Mouse (Mus musculus) stomach, embryonic 16.5 days (tissue): ENCODE data around the gene Lbhd2. TPM values are rescaled to one million over a fixed set of nuclear protein-coding genes. Genes with fewer than 3 reads are reported as not detected.

Experiments used
- ATAC-seq: fragments of 200-750 bp; cut with Nextera tagmentation; 2 replicates; pipeline ENCODE4 v1.8.0; 2017; ENCODE audit warnings: moderate number of reproducible peaks, moderate TSS enrichment; ENCODE audit not compliant: insufficient read depth, low FRiP score
- H3K27ac ChIP-seq: fragments of 300-500 bp; sonication (generic); 2 replicates; pipeline ENCODE4 v1.5.1; 2014; ENCODE audit warnings: low read length
- H3K27me3 ChIP-seq: fragments of 300-500 bp; sonication (generic); 2 replicates; pipeline ENCODE4 v1.6.1; 2014; ENCODE audit warnings: low read length, control low read depth, mixed read lengths; ENCODE audit not compliant: control insufficient read depth, insufficient read depth
- H3K36me3 ChIP-seq: fragments of 300-500 bp; sonication (generic); 2 replicates; pipeline ENCODE4 v1.6.1; 2014; ENCODE audit warnings: low read length; ENCODE audit not compliant: control insufficient read depth, insufficient read depth
- H3K4me1 ChIP-seq: fragments of 300-500 bp; sonication (generic); 2 replicates; pipeline ENCODE4 v1.6.1; 2014; ENCODE audit warnings: low read length, control low read depth, mixed read lengths; ENCODE audit not compliant: control insufficient read depth, insufficient read depth
- H3K4me2 ChIP-seq: fragments of 300-500 bp; sonication (generic); 2 replicates; pipeline ENCODE4 v1.6.1; 2014; ENCODE audit warnings: low read depth, low read length, mixed read lengths
- H3K4me3 ChIP-seq: fragments of 300-500 bp; sonication (generic); replicated peaks from 2 replicates; pipeline ENCODE4 v1.5.1; 2014; ENCODE audit warnings: mild to moderate bottlenecking, low read length
- H3K9ac ChIP-seq: fragments of 300-500 bp; sonication (generic); 2 replicates; pipeline ENCODE4 v1.6.1; 2014; ENCODE audit warnings: low read length
- H3K9me3 ChIP-seq: fragments of 300-500 bp; sonication (generic); replicated peaks from 2 replicates; pipeline ENCODE4 v1.6.1; 2016; ENCODE audit warnings: low read length, control low read depth; ENCODE audit not compliant: control insufficient read depth
- WGBS: fragments of 180-500 bp; shearing (Covaris S2); extraction: QIAGEN DNeasy Blood & Tissue Kit; methylation state at CpG from one replicate; pipeline ENCODE4 v1.1.7; 2014; 5-methylcytosine and 5-hydroxymethylcytosine counted together
- polyA plus RNA-seq: library from polyadenylated mRNA; unstranded; fragments of >200 nt; fragmentation: Nextera tagmentation; extraction: Ambion mirVana; gene quantifications from 2 replicates; pipeline ENCODE4 v1.2.1, GENCODE M21; 2015

Lbhd2 gene
- polyA plus RNA-seq, 1 experiment from 2014 or later = 1.4 TPM

DNA sequence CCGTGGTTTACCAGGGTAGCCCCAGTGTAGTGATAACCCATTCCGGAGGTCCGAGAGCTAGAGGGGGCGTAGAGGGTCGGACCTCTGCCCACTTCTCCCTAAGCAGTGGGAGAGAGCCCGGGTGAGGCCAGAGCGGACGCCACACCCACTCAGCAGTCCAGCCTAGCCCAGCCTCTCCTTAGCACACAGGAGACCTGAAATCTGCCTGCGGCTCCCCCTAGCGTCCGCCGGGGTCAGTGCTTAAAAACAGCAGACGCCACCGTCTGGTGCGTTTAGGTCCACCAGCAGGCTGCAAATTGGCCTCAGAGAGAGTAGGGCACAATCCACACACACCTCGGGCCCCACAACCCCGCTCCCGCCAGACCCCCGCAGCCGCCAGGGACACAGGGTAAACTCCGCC is 6.7 kb downstream of the Lbhd2 start:
- Histone ChIP-seq H3K4me3 (peak overlapping the region; percentile 37), H3K4me2 (peak overlapping the region; percentile 56), H3K4me1 (peaks cover 26% of the 10 kb centered on the region), H3K9ac (peak overlapping the region; percentile 61), H3K9me3 (no peaks in the 10 kb centered on the region), H3K27me3 (no peaks in the 10 kb centered on the region), H3K27ac (peak overlapping the region; percentile 21), H3K36me3 (no peaks in the 10 kb centered on the region)
- WGBS = 3% methylated on average over 21 of the region's 21 CpGs
- ATAC-seq = peak; percentile 83

DNA sequence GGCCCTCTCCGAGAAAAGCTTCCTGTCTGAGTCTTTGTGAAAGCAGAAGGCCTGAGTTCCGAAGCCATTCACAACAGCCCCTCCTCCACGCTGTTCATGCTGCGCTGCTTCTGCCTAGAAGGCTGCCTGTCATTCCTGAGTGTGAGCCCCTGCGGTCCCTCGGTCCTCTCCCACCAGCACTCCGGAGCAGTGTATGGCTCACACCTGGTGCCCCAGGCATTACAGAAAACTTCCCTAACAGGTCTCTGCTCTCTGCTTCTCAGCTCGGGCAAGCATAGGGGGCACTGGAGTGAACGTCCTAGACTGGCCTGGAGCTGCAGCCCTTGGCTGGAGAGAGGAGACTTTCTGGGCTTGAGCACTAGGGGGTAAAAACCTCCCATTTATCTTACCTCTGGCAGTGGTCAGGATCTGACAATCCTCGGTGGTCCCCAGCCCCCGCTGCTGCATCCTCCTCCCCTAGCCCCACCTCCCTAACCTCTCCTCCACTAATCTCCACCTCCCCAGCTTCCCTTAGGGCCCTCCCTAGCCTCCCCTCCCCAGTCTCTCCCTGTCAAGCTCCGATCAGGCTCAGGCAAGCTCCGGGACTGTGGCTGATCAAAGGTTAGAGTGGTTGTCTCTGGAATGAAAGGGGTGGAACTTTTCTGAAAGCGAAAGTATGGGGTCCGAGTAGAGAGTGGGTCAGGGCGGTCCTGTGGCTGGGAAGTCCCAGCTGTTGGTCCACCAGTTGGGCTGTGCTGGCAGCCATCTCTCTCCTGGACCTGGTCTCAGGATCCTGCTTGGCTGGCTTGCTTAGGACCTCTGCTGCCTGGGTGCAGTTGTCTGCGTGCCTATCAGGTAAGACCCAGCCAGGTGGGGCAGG is 10.5 kb downstream of the Lbhd2 start, which contains the start of gene Exoc3l4:
Exoc3l4 (plus strand) TSS at position 97 of the 859 bp plus-strand sequence.
- Histone ChIP-seq H3K27me3 (peaks cover 3% of the 10 kb centered on the region; the same call in 1 of the 2 replicates), H3K4me1 (peaks cover 30% of the 10 kb centered on the region), H3K27ac (peak within 1 kb of the TSS; percentile 44; the same call in 1 of the 2 replicates), H3K9ac (peak within 1 kb of the TSS; percentile 66), H3K4me2 (peak within 1 kb of the TSS; percentile 60), H3K9me3 (no peaks in the 10 kb centered on the region), H3K36me3 (no peaks in the 10 kb centered on the region), H3K4me3 (peak within 1 kb of the TSS; percentile 42)
- ATAC-seq = peak; percentile 57; the same call in 1 of the 2 replicates
- 3% methylated on average over 17 of the region's 17 CpGs for WGBS

DNA sequence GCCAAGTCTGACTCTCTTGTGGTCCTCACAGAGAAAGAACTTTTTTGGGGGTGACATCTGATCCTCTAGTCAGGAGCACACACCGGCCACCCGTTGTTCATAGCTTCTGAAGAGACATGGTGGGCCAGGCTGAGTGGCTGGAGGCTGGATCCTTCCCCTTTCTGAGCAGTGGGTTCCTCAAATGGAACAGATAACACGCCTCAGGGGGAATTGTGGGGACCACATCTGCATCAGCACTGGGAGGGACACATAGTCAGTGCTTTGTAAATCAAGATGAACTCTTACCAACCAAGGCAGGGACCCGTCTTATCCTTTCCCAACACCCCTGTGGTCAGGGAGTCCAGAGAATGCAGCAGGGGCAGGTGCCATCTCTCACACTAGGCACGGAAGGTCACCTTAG is 13.3 kb downstream of the Lbhd2 start:
- no peak for ATAC-seq
- no peak overlapping the region for H3K4me3 ChIP-seq
- H3K9me3 ChIP-seq = no peaks in the 10 kb centered on the region
- no peak overlapping the region for H3K9ac ChIP-seq
- H3K27ac ChIP-seq = no peak overlapping the region
- H3K4me2 ChIP-seq = no peak overlapping the region
- 78% methylated on average over 5 of the region's 5 CpGs for WGBS
- H3K36me3 ChIP-seq = no peaks in the 10 kb centered on the region
- peaks cover 30% of the 10 kb centered on the region for H3K4me1 ChIP-seq
- H3K27me3 ChIP-seq = peaks cover 27% of the 10 kb centered on the region

DNA sequence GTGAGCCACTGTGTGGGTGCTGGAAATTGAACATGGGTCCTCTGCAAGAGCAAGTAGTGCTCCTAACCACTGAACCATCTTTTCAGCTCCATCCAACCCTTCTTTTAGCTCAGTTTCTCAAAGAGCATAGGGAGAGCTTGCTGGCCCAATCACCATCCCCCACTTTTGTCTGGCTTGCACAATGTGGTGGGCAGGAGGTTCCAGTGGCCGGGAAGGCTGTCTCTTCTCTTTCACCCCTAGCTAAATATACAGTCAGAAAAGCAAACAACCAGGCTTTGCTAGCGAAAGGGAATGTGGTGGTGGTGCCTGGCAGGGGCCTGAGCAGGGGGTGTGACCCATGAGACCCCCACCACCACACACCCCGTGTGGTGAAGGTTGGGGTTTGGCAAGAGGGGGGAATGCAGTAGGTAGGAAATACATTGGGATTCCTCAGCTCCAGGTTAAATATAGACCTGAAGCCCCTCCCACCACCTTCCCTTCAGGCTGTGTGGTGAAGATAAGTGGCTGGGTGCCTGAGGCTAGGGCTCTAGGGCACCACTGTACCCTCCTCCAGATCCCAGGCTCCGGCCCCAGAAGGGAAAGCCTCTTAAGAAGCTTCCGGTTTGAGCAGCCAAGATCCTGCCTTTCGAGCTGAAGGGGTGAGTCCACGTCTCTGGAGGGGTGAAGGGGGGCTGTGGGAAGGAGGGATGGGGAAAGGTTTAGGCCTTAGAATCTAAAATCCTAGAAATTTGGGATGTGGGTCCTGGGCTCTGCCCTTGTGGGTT is 14.5 kb downstream of the Lbhd2 start:
- H3K4me2 ChIP-seq = no peak overlapping the region
- 31% methylated on average over 7 of the region's 7 CpGs for WGBS
- peaks cover 33% of the 10 kb centered on the region for H3K27me3 ChIP-seq
- H3K27ac ChIP-seq = no peak overlapping the region
- H3K4me3 ChIP-seq = no peak overlapping the region
- no peaks in the 10 kb centered on the region for H3K36me3 ChIP-seq
- ATAC-seq = no peak
- H3K4me1 ChIP-seq = peaks cover 30% of the 10 kb centered on the region
- no peak overlapping the region for H3K9ac ChIP-seq
- no peaks in the 10 kb centered on the region for H3K9me3 ChIP-seq

DNA sequence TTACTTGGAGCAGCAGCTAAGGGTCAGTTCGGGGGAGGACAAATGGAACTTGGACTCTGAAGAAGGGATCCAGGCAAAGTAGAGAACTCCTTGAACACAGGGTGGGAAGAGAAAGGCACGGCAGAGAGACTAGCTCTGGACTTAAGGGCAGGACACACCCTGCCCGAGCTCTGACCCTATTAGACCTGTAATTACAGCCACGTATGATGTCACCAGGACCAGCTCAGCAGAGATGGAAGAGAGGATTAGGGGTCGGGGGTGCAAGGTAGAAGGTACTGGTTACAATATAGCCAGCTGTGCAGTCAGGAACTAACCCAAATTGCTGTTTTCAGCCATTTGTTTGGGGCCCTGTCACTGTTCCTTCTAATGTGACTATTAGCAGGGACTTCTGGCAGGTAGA is 16.2 kb downstream of the Lbhd2 start:
- Histone ChIP-seq H3K9me3 (no peaks in the 10 kb centered on the region), H3K36me3 (no peaks in the 10 kb centered on the region), H3K4me2 (no peak overlapping the region), H3K9ac (no peak overlapping the region), H3K27ac (no peak overlapping the region), H3K27me3 (peaks cover 34% of the 10 kb centered on the region), H3K4me1 (peaks cover 17% of the 10 kb centered on the region), H3K4me3 (no peak overlapping the region)
- WGBS = 51% methylated on average over 5 of the region's 5 CpGs
- ATAC-seq = no peak

DNA sequence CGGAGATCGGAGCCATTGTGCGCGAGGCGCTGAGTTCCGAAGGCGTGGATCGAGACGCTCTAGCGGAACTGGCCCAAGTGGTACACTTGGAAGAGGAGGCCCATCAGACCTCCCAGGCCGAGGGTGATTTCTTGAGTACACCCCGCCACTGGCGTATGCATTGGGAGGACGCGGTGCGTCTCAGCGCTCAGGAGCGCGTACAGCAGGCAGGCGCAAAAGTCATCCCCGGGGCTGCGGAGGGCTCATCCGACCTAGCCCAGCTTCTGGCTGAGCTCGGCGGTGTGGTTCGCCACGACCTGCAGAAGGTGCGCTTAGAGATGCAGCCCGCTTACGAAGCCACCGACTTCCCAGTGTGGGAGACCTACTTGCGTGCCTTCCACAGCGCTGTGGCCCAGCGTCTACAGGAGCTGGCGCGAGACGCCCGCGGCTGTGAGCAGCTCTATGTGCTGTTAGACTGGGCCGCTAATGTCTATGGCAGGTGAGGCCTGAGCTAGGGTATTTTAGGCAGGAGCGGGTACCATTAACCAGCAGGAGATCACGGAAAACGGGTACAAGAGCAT is 17.0 kb downstream of the Lbhd2 start:
- H3K4me3 ChIP-seq = peak overlapping the region; percentile 20
- H3K4me2 ChIP-seq = peak overlapping the region; percentile 32
- H3K27ac ChIP-seq = no peak overlapping the region
- no peak overlapping the region for H3K9ac ChIP-seq
- H3K36me3 ChIP-seq = no peaks in the 10 kb centered on the region
- WGBS = 14% methylated on average over 43 of the region's 43 CpGs
- H3K27me3 ChIP-seq = peaks cover 42% of the 10 kb centered on the region
- ATAC-seq = no peak
- no peaks in the 10 kb centered on the region for H3K9me3 ChIP-seq
- H3K4me1 ChIP-seq = peaks cover 21% of the 10 kb centered on the region

DNA sequence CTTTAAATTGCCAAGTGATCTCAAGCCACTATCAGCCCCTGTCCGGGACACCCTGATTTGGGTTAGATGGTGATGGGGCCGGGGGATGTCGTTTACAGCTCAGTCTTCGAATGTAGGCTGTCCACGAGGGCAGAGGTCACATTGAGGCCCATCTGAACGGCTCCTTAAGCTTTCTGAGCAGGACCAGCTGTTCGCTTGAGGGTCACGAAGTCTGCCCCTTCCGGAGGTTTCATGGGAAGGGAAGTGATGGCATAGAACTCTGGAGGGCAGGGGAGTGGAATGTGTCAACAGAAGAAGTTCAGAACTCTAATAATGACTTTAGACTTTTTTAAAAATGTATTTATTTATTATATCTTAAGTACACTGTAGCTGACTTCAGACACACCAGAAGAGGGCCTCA is 17.9 kb downstream of the Lbhd2 start:
- Histone ChIP-seq H3K27me3 (peaks cover 42% of the 10 kb centered on the region), H3K9me3 (no peaks in the 10 kb centered on the region), H3K4me1 (peaks cover 28% of the 10 kb centered on the region), H3K9ac (no peak overlapping the region), H3K36me3 (no peaks in the 10 kb centered on the region), H3K27ac (no peak overlapping the region), H3K4me3 (no peak overlapping the region), H3K4me2 (no peak overlapping the region)
- 33% methylated on average over 9 of the region's 9 CpGs for WGBS
- no peak for ATAC-seq

DNA sequence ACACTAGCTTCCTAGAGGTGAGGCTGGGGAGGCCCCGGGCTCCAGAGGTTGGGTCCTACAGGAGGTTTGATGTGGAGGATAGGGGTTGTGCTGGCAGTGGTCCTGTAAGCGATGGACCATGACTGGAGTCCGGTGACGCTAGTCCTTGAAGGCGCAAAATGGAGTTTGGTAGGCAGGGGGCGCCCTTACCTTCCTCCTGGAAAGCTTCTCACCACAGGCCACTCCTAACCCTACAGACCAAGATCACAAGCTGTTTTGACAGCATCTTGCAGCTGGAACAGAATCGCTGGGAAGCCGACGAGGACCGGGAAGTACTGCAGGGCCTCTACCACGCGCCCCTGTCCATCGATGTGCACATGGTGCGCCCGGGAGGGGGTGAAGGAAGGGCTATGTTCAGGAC is 18.6 kb downstream of the Lbhd2 start:
- H3K4me3 ChIP-seq = no peak overlapping the region
- peaks cover 49% of the 10 kb centered on the region for H3K27me3 ChIP-seq
- 4% methylated on average over 15 of the region's 15 CpGs for WGBS
- no peak overlapping the region for H3K27ac ChIP-seq
- H3K4me1 ChIP-seq = peaks cover 35% of the 10 kb centered on the region
- no peaks in the 10 kb centered on the region for H3K36me3 ChIP-seq
- H3K9me3 ChIP-seq = no peaks in the 10 kb centered on the region
- no peak overlapping the region for H3K4me2 ChIP-seq
- H3K9ac ChIP-seq = no peak overlapping the region
- peak; percentile 11; the same call in 1 of the 2 replicates for ATAC-seq
